Mouse (Mus musculus) 3134 (cell line): Measurements from ENCODE around the gene Erf.
A peak's percentile ranks its signal among the peaks of the same experiment; 100 is the strongest.

Experiments used
- DNase-seq: peaks from one replicate; pipeline ENCODE4 v3.0.0-alpha.2; 2011; ENCODE audit warnings: low spot score; ENCODE audit not compliant: insufficient read length; ENCODE audit errors: extremely low read depth

The Erf gene

GRCm38 (mm10) chr7:25281734-25282601 is 31.4 kb upstream of the Erf start:
- peak; percentile 99 for DNase-seq

GRCm38 (mm10) chr7:25281166-25281733 is 30.7 kb upstream of the Erf start:
- DNase-seq, result no peak

GRCm38 (mm10) chr7:25279861-25280791 is 29.6 kb upstream of the Erf start:
- DNase-seq, result peak; percentile 77

- peak; percentile 89 for DNase-seq
Measured at GRCm38 (mm10) chr7:25279076-25279860, 28.7 kb upstream of the Erf start.

- DNase-seq, result peak; percentile 95
Measured at GRCm38 (mm10) chr7:25278341-25279075, 27.9 kb upstream of the Erf start.

- DNase-seq, result no peak
Measured at GRCm38 (mm10) chr7:25277998-25278340, 27.4 kb upstream of the Erf start.

GRCm38 (mm10) chr7:25277405-25277804 is 26.8 kb upstream of the Erf start:
- DNase-seq, result no peak

GRCm38 (mm10) chr7:25275555-25276298 is 25.2 kb upstream of the Erf start:
- DNase-seq, result no peak

- DNase-seq, result no peak
Measured at GRCm38 (mm10) chr7:25274996-25275395, 24.4 kb upstream of the Erf start.

GRCm38 (mm10) chr7:25274571-25274970 is 24.0 kb upstream of the Erf start:
- no peak for DNase-seq

GRCm38 (mm10) chr7:25273259-25274241 is 23.0 kb upstream of the Erf start:
- DNase-seq, result no peak

GRCm38 (mm10) chr7:25272445-25273258 is 22.1 kb upstream of the Erf start:
- no peak for DNase-seq

- no peak for DNase-seq
Measured at GRCm38 (mm10) chr7:25271651-25272444, 21.3 kb upstream of the Erf start.

GRCm38 (mm10) chr7:25270652-25271633 is 20.4 kb upstream of the Erf start:
- DNase-seq, result no peak
